ENCODE assay signal across 8 mouse cellular contexts in the genomic region with DNA sequence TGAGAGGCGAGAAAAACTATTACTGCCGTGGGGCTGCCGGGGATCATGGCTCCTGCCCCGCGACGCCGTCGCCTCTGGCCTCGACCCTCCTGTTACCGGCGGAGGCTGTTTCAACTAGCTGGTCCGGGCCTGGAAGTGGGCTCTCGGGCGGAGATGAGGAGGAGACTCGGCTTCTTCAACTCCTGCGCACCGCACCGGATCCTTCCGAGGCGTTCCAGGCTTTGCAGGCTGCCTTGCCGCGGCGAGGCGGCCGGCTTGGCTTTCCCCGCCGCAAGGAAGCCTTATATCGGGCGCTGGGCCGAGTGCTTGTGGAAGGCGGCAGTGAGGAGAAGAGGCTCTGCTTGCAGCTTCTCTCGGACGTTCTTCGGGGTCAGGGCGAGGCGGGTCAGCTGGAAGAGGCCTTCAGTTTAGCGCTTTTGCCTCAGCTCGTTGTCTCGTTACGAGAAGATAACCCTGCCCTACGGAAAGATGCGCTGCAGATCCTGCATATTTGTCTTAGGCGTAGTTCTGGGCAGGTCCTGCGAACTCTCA. TPM values are rescaled to one million over a fixed set of nuclear protein-coding genes. Genes with fewer than 3 reads are reported as not detected.
DNase-seq lines count a peak whose midpoint lies in the region; ATAC-seq lines count a peak whose summit lies in the region.

No protein-coding gene starts in this region.

- peak overlapping the region; percentile 87 for H3K4me2 ChIP-seq in heart, embryonic 15.5 days
- H3K4me2 ChIP-seq in neural tube, embryonic 15.5 days = peak overlapping the region; percentile 95

- no peaks in the 10 kb centered on the region for H3K9me3 ChIP-seq in heart, embryonic 15.5 days (replicated peaks)
- no peaks in the 10 kb centered on the region for H3K9me3 ChIP-seq in neural tube, embryonic 15.5 days (replicated peaks)

- peak; percentile 34 for ATAC-seq in erythroblast, adult 5-6 weeks (replicated peaks; ENCODE audit: low FRiP score, poor library complexity, severe bottlenecking)
- peak; percentile 25 for ATAC-seq in heart, embryonic 15.5 days (replicated peaks; ENCODE audit: insufficient number of reproducible peaks, insufficient read depth, low FRiP score, low read depth)
- ATAC-seq in neural tube, embryonic 15.5 days (ENCODE audit: low FRiP score) = peak; percentile 48

- no peaks in the 10 kb centered on the region for H3K36me3 ChIP-seq in heart, embryonic 15.5 days
- no peaks in the 10 kb centered on the region for H3K36me3 ChIP-seq in neural tube, embryonic 15.5 days

- H3K4me3 ChIP-seq in heart, embryonic 15.5 days = peak overlapping the region; percentile 95
- H3K4me3 ChIP-seq in neural tube, embryonic 15.5 days (replicated peaks) = peak overlapping the region; percentile 70

- H3K4me1 ChIP-seq in heart, embryonic 15.5 days (replicated peaks) = peaks cover 27% of the 10 kb centered on the region
- H3K4me1 ChIP-seq in neural tube, embryonic 15.5 days = peaks cover 52% of the 10 kb centered on the region

- WGBS in heart, embryonic 15.5 days = 0% methylated on average over 44 of the region's 44 CpGs
- under 1% methylated on average over 44 of the region's 44 CpGs for WGBS in neural tube, embryonic 15.5 days

- H3K9ac ChIP-seq in heart, embryonic 15.5 days = peak overlapping the region; percentile 97
- H3K9ac ChIP-seq in neural tube, embryonic 15.5 days (replicated peaks) = peak overlapping the region; percentile 69

- peak overlapping the region; percentile 93 for H3K27ac ChIP-seq in heart, embryonic 15.5 days
- H3K27ac ChIP-seq in neural tube, embryonic 15.5 days (replicated peaks) = peak overlapping the region; percentile 91

- peak; percentile 60 to 63 for DNase-seq in B cell, adult 2 months
- DNase-seq in adipocyte (ENCODE audit: low spot score) = peak; percentile 50
- peak; percentile 21 to 58 for DNase-seq in kidney, postnatal 36 days
- DNase-seq in lung, adult 18-20 months = peak; percentile 41 to 43
- DNase-seq in thymus, postnatal 0 days (ENCODE audit: low spot score) = peak; percentile 77

- H3K27me3 ChIP-seq in heart, embryonic 15.5 days = no peaks in the 10 kb centered on the region
- H3K27me3 ChIP-seq in neural tube, embryonic 15.5 days (replicated peaks) = no peaks in the 10 kb centered on the region

RNA-seq across cellular contexts. Expression of a gene that starts 0.6 kb away (rescaled TPM):
- 4.0 and 12.1 TPM in 2 replicates for total RNA-seq in erythroblast, adult 5-6 weeks (2015; ENCODE audit: low replicate concordance)
- 11.7 and 12.6 TPM in 2 replicates for total RNA-seq in erythroblast, adult 5-6 weeks (2017; ENCODE audit: low replicate concordance)
- polyA plus RNA-seq in heart, embryonic 15.5 days (2015; fragmentation: Nextera tagmentation; extraction: Ambion mirVana) = 14.0 and 16.5 TPM in 2 replicates
- 21.2 and 23.4 TPM in 2 replicates for polyA plus RNA-seq in neural tube, embryonic 15.5 days (2015; fragmentation: Nextera tagmentation; extraction: Ambion mirVana)
- 19.4 and 20.2 TPM in 2 replicates for polyA plus RNA-seq in thymus, postnatal 0 days (2015; fragmentation: Nextera tagmentation; extraction: Ambion mirVana)

RNA-seq across cellular contexts. Expression of a gene that starts 0.8 kb away (rescaled TPM):
- 2.5 and 12.7 TPM in 2 replicates for total RNA-seq in erythroblast, adult 5-6 weeks (2015; ENCODE audit: low replicate concordance)
- total RNA-seq in erythroblast, adult 5-6 weeks (2017; ENCODE audit: low replicate concordance) = 6.7 and 8.9 TPM in 2 replicates
- 8.9 and 10.9 TPM in 2 replicates for polyA plus RNA-seq in heart, embryonic 15.5 days (2015; fragmentation: Nextera tagmentation; extraction: Ambion mirVana)
- polyA plus RNA-seq in neural tube, embryonic 15.5 days (2015; fragmentation: Nextera tagmentation; extraction: Ambion mirVana) = 22.7 and 23.4 TPM in 2 replicates
- 16.7 and 18.2 TPM in 2 replicates for polyA plus RNA-seq in thymus, postnatal 0 days (2015; fragmentation: Nextera tagmentation; extraction: Ambion mirVana)

RNA-seq across cellular contexts. Expression of a gene that starts 48.5 kb away (rescaled TPM):
- not detected in 2 replicates for total RNA-seq in erythroblast, adult 5-6 weeks (2015; ENCODE audit: low replicate concordance)
- 0.26 TPM in 1 of 2 replicates, not detected in the other for total RNA-seq in erythroblast, adult 5-6 weeks (2017; ENCODE audit: low replicate concordance)
- 1.3 and 1.9 TPM in 2 replicates for polyA plus RNA-seq in heart, embryonic 15.5 days (2015; fragmentation: Nextera tagmentation; extraction: Ambion mirVana)
- polyA plus RNA-seq in neural tube, embryonic 15.5 days (2015; fragmentation: Nextera tagmentation; extraction: Ambion mirVana) = 2.6 and 5.0 TPM in 2 replicates
- 2.0 and 2.8 TPM in 2 replicates for polyA plus RNA-seq in thymus, postnatal 0 days (2015; fragmentation: Nextera tagmentation; extraction: Ambion mirVana)

Comparison
In these comparisons a context has a peak if more than half of its experiments do, and no peak if none do; other contexts are left out.
1. Peak in every context shown above with its lines: DNase-seq, ATAC-seq, H3K4me3 ChIP-seq and H3K27ac ChIP-seq.